Mouse (Mus musculus) intestine, postnatal 0 days (tissue): ENCODE measurements around the gene Slco4a1. TPM values are rescaled to one million over a fixed set of nuclear protein-coding genes. Genes with fewer than 3 reads are reported as not detected.

Experiments used
- ATAC-seq: fragments of 200-750 bp; cut with Nextera tagmentation; 2 replicates; pipeline ENCODE4 v1.8.0; 2017; ENCODE audit warnings: mild to moderate bottlenecking, moderate TSS enrichment, moderate library complexity
- H3K27ac ChIP-seq: fragments of 300-500 bp; sonication (generic); 2 replicates; pipeline ENCODE4 v1.5.1; 2014; ENCODE audit warnings: mild to moderate bottlenecking, low read depth, low read length, moderate library complexity
- H3K27me3 ChIP-seq: fragments of 300-500 bp; sonication (generic); replicated peaks from 2 replicates; pipeline ENCODE4 v1.6.1; 2014; ENCODE audit warnings: low read length, mixed read lengths; ENCODE audit not compliant: control insufficient read depth, insufficient read depth
- H3K36me3 ChIP-seq: fragments of 300-500 bp; sonication (generic); 2 replicates; pipeline ENCODE4 v1.6.1; 2014; ENCODE audit warnings: mild to moderate bottlenecking, moderate library complexity; ENCODE audit not compliant: control insufficient read depth, insufficient read depth
- H3K4me1 ChIP-seq: fragments of 300-500 bp; sonication (generic); replicated peaks from 2 replicates; pipeline ENCODE4 v1.6.1; 2014; ENCODE audit warnings: antibody characterized with exemption, low read length, mixed read lengths; ENCODE audit not compliant: control insufficient read depth, insufficient read depth
- H3K4me2 ChIP-seq: fragments of 300-500 bp; sonication (generic); replicated peaks from 2 replicates; pipeline ENCODE4 v1.6.1; 2014; ENCODE audit warnings: low read depth, mild to moderate bottlenecking, moderate library complexity
- H3K4me3 ChIP-seq: fragments of 300-500 bp; sonication (generic); 2 replicates; pipeline ENCODE4 v1.5.1; 2014; ENCODE audit warnings: low read depth, low read length
- H3K9ac ChIP-seq: fragments of 300-500 bp; sonication (generic); 2 replicates; pipeline ENCODE4 v1.6.1; 2014; ENCODE audit warnings: mild to moderate bottlenecking, low read depth, low read length
- H3K9me3 ChIP-seq: fragments of 300-500 bp; sonication (generic); 2 replicates; pipeline ENCODE4 v1.6.1; 2016; ENCODE audit warnings: mixed run types; ENCODE audit not compliant: control insufficient read depth
- CTCF ChIP-seq: sonication (generic); IDR thresholded peaks from 2 replicates; pipeline ENCODE4 v1.5.1; 2016; ENCODE audit warnings: low read depth, mild to moderate bottlenecking, control low read depth, antibody characterized with exemption, moderate library complexity
- WGBS: fragments of 180-500 bp; shearing (Covaris S2); extraction: QIAGEN DNeasy Blood & Tissue Kit; methylation state at CpG from one replicate; pipeline ENCODE4 v1.1.7; 2014; 5-methylcytosine and 5-hydroxymethylcytosine counted together
- polyA plus RNA-seq: library from polyadenylated mRNA; unstranded; fragments of >200 nt; fragmentation: Nextera tagmentation; extraction: Ambion mirVana; gene quantifications from 2 replicates; pipeline ENCODE4 v1.2.1, GENCODE M21; 2015

Slco4a1 gene
- polyA plus RNA-seq, 1 experiment from 2014 or later = 0.47 TPM

DNA sequence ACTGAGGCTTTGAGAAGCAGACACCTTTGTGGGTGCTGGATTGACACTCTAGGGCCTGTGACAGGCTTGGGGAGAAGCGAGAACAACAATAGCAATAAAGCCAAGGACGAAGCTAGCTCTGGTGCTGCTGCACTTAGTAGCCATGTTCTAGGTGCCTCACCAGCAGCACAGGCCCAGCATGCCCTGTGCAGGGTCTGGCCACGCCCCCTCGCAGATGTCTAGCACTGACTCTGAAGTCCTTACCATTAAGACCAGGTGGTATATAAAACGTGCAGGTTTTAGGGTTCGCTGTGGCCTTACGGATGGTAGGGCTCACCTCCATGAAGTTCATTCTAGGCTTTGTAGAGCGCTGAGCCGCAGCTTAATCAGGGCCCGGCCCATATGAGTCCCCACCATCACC lies 23.3 kb upstream of the Slco4a1 start:
- Histone ChIP-seq H3K4me3 (no peak overlapping the region), H3K4me1 (no peaks in the 10 kb centered on the region), H3K9me3 (no peaks in the 10 kb centered on the region), H3K27ac (no peak overlapping the region), H3K9ac (no peak overlapping the region), H3K27me3 (no peaks in the 10 kb centered on the region; the same call in 1 of the 2 replicates), H3K4me2 (no peak overlapping the region), H3K36me3 (no peaks in the 10 kb centered on the region)
- no peak for ATAC-seq
- WGBS = 68% methylated on average over 10 of the region's 10 CpGs
- TF ChIP-seq CTCF = no peak

- no peaks in the 10 kb centered on the region for H3K36me3 ChIP-seq
- no peak overlapping the region for H3K27ac ChIP-seq
- H3K4me3 ChIP-seq = no peak overlapping the region
- H3K4me1 ChIP-seq = no peaks in the 10 kb centered on the region
- no peak overlapping the region for H3K4me2 ChIP-seq
- 82% methylated on average over 7 of the region's 7 CpGs for WGBS
- no peaks in the 10 kb centered on the region for H3K9me3 ChIP-seq
- H3K27me3 ChIP-seq = no peaks in the 10 kb centered on the region; the same call in 1 of the 2 replicates
- no peak for ATAC-seq
- no peak overlapping the region for H3K9ac ChIP-seq
- TF ChIP-seq CTCF = no peak
Observed at GRCm38 (mm10) chr2:180433350-180433749, 22.7 kb upstream of the Slco4a1 start.

- no peaks in the 10 kb centered on the region for H3K36me3 ChIP-seq
- H3K27ac ChIP-seq = no peak overlapping the region
- H3K9me3 ChIP-seq = no peaks in the 10 kb centered on the region
- TF ChIP-seq CTCF = no peak
- 64% methylated on average over 4 of the region's 4 CpGs for WGBS
- H3K27me3 ChIP-seq = no peaks in the 10 kb centered on the region
- no peak overlapping the region for H3K4me2 ChIP-seq
- no peak for ATAC-seq
- H3K4me1 ChIP-seq = no peaks in the 10 kb centered on the region
- H3K4me3 ChIP-seq = no peak overlapping the region
- H3K9ac ChIP-seq = no peak overlapping the region
Observed at GRCm38 (mm10) chr2:180435341-180435926, 20.6 kb upstream of the Slco4a1 start.

DNA sequence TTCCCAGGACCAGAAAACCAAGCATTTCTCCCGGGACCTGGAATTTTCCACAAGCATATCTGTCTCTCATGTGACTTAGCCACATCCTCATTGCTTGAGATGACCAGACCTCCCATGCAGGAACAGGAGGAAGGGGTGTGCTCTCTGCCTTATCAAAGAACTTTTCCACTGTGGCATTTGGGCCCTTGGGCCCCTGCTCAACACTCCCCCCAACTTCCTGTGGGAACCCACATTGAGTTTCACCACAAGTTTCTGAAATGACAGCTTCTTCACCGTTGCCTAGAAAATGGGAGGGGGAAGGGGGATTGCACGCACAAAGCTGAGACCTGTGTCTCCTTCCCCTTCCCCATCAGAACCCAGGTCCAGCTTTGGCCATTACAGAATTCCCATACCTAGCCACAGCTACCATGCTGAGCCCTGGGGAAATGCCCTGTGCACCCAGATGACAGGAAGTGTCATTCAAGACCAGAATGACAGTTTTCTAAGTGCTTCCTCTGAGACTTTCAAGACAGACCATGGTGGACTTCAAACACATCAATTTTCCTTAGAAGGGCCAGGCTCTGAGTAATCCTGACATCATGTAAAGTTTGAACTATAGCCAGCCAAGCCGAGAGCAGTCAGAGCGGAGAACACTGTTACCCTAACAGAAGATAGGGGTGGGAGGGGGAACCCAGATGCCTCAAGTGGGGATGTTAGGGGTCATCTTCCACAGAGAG lies 18.7 kb upstream of the Slco4a1 start:
- Histone ChIP-seq H3K4me3 (no peak overlapping the region), H3K9me3 (no peaks in the 10 kb centered on the region), H3K36me3 (no peaks in the 10 kb centered on the region), H3K4me2 (no peak overlapping the region), H3K4me1 (no peaks in the 10 kb centered on the region), H3K27ac (no peak overlapping the region), H3K9ac (no peak overlapping the region), H3K27me3 (no peaks in the 10 kb centered on the region)
- TF ChIP-seq CTCF = no peak
- ATAC-seq = no peak
- 59% methylated on average over 5 of the region's 5 CpGs for WGBS

DNA sequence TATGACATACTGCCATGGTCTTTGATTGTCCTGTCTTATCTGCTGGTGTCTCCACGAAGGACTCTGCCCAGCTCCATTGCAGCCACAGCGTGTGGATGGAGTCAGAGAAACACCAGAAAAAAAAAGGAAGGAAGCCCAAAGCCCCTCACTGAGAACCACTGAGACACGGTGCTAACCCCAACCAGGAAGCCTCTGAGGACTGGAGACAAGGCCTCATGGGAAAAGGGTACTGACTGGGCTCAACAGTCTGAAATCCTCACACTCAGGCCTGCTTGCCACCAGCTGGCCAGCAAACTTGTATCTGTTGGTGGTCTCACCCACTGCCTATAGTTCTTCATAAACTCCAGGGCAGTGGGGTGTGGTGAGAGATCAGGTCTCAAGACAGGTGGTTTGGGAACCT lies 16.3 kb upstream of the Slco4a1 start:
- 0 out of 2 replicates have a peak, but pooled peaks cover 2% of the 10 kb centered on the region for H3K4me1 ChIP-seq
- ATAC-seq = no peak
- no peaks in the 10 kb centered on the region for H3K27me3 ChIP-seq
- 69% methylated on average over 3 of the region's 3 CpGs for WGBS
- H3K9ac ChIP-seq = no peak overlapping the region
- no peak for TF ChIP-seq CTCF
- H3K36me3 ChIP-seq = no peaks in the 10 kb centered on the region
- no peak overlapping the region for H3K4me2 ChIP-seq
- H3K4me3 ChIP-seq = no peak overlapping the region
- no peaks in the 10 kb centered on the region for H3K9me3 ChIP-seq
- H3K27ac ChIP-seq = no peak overlapping the region

GRCm38 (mm10) chr2:180440596-180441332 lies 15.3 kb upstream of the Slco4a1 start:
- no peak for TF ChIP-seq CTCF
- 58% methylated on average over 9 of the region's 9 CpGs for WGBS

More at GRCm38 (mm10) chr2:180440596-180441332, 15.3 kb upstream of the Slco4a1 start:
- no peaks in the 10 kb centered on the region for H3K27me3 ChIP-seq
- H3K27ac ChIP-seq = no peak overlapping the region
- no peaks in the 10 kb centered on the region for H3K36me3 ChIP-seq
- no peak for ATAC-seq
- H3K9me3 ChIP-seq = no peaks in the 10 kb centered on the region
- no peak overlapping the region for H3K4me2 ChIP-seq
- no peak overlapping the region for H3K9ac ChIP-seq
- H3K4me3 ChIP-seq = no peak overlapping the region
- H3K4me1 ChIP-seq = peaks cover 2% of the 10 kb centered on the region; the same call in 1 of the 2 replicates
